Mouse (Mus musculus): ENCODE results near the gene Chac2. TPM values are rescaled to one million over a fixed set of nuclear protein-coding genes. Genes with fewer than 3 reads are reported as not detected.

Gene Chac2
- 6.5 TPM for polyA plus RNA-seq (2014; fragmentation: Illumina TruSeq; extraction: RNeasy Lipid Tissue Mini Kit (QIAGEN cat#74804); ENCODE audit: insufficient read depth, low read depth, low replicate concordance)

DNA sequence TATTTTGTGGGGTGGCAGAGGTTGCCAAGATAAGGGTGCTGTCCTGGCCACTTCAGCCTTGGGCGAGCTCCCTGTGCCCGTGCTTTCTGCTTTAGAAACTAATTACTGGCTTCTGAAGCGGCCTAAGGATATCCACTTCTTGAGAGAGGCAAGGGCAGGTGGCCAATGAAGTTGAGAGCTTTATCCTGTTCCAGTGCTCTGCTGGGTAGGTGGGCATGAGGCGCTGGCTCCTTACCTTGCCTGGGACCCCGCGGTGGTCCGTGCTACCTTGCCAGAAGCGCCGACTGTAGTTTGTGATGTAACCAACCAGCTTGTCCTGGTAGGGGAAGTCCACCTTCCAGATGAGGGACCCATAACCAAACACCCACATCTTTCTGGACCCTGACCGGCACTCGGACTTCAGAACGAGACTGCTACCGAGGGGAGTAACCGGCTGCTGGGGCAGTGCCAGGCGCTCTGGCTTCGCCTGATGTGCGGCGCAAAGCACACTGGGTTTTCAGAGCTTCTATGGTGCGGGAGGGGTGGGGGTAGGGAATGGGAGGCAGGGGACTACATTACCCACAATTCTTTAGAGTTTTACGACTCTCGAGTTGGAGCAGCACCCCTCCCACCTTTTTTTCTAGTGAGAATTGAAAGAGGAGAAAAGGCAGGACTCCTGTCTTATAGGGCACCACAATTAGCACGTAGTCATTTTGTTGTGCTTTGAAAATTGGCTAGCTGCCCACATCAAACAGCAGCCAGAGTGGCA, at the start of gene Chac2:
Chac2 (minus strand) TSS at position 474 of the 748 bp plus-strand sequence.

DNA sequence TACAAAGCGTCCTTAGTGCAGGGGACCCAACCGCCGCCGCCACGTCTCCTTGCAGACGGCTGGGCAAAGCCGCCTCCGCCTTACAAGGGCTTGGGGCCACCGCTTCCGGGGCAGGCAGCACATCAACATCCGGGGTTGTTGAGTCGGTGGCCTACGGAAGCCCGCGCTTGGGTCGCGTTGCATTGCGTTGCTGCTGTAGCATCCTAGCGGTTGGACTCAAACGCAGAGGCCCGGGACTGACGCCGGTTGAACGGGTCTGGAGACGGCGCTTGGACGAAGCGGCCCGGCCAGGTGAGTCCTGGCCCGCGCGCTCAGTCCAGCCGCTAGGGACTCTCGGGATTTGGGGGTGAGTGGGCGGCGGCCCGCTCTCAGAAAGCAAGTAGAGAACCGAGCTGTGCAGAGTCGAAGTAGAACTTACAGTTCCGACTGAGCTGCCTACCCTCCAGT, 31.8 kb downstream of the Chac2 start, which contains the start of gene Erlec1:
Erlec1 (minus strand) TSS at position 57 of the 447 bp plus-strand sequence.

Other genes starting within 250 kb of the Chac2 start
- gene Psme4, start 214.6 kb downstream of the Chac2 start, polyA plus RNA-seq (2014; fragmentation: Illumina TruSeq; extraction: RNeasy Lipid Tissue Mini Kit (QIAGEN cat#74804); ENCODE audit: insufficient read depth, low read depth, low replicate concordance), result 14.8 TPM
- gene Gpr75, start 101.0 kb downstream of the Chac2 start, polyA plus RNA-seq (2014; fragmentation: Illumina TruSeq; extraction: RNeasy Lipid Tissue Mini Kit (QIAGEN cat#74804); ENCODE audit: insufficient read depth, low read depth, low replicate concordance), result not detected
- 7.2 TPM for gene Asb3, start 100.9 kb downstream of the Chac2 start, polyA plus RNA-seq (2014; fragmentation: Illumina TruSeq; extraction: RNeasy Lipid Tissue Mini Kit (QIAGEN cat#74804); ENCODE audit: insufficient read depth, low read depth, low replicate concordance)
- 27.1 TPM for gene Erlec1, start 32.0 kb downstream of the Chac2 start, polyA plus RNA-seq (2014; fragmentation: Illumina TruSeq; extraction: RNeasy Lipid Tissue Mini Kit (QIAGEN cat#74804); ENCODE audit: insufficient read depth, low read depth, low replicate concordance)
- gene Gm17332, start 196.1 kb upstream of the Chac2 start, polyA plus RNA-seq (2014; fragmentation: Illumina TruSeq; extraction: RNeasy Lipid Tissue Mini Kit (QIAGEN cat#74804); ENCODE audit: insufficient read depth, low read depth, low replicate concordance), result not detected

All from lung, adult 10 weeks (tissue).